Mouse (Mus musculus) neural tube, embryonic 15.5 days (tissue): ENCODE data around the gene Mfap4. TPM values are rescaled to one million over a fixed set of nuclear protein-coding genes. Genes with fewer than 3 reads are reported as not detected.

Experiments
- ATAC-seq: fragments of 200-750 bp; cut with Nextera tagmentation; 2 replicates; pipeline ENCODE4 v1.8.0; 2017; ENCODE audit warnings: mild to moderate bottlenecking, moderate TSS enrichment, moderate library complexity; ENCODE audit not compliant: low FRiP score
- H3K27ac ChIP-seq: fragments of 300-500 bp; sonication (generic); replicated peaks from 2 replicates; pipeline ENCODE4 v1.5.1; 2015; ENCODE audit warnings: mild to moderate bottlenecking, inconsistent platforms
- H3K27me3 ChIP-seq: fragments of 300-500 bp; sonication (generic); replicated peaks from 2 replicates; pipeline ENCODE4 v1.6.1; 2015; ENCODE audit warnings: inconsistent platforms
- H3K36me3 ChIP-seq: fragments of 300-500 bp; sonication (generic); 2 replicates; pipeline ENCODE4 v1.6.1; 2015; ENCODE audit warnings: inconsistent platforms
- H3K4me1 ChIP-seq: fragments of 300-500 bp; sonication (generic); 2 replicates; pipeline ENCODE4 v1.6.1; 2015; ENCODE audit warnings: inconsistent platforms
- H3K4me2 ChIP-seq: fragments of 300-500 bp; sonication (generic); 2 replicates; pipeline ENCODE4 v1.6.1; 2015; ENCODE audit warnings: inconsistent platforms, mild to moderate bottlenecking, moderate library complexity
- H3K4me3 ChIP-seq: fragments of 300-500 bp; sonication (generic); replicated peaks from 2 replicates; pipeline ENCODE4 v1.5.1; 2015; ENCODE audit warnings: mild to moderate bottlenecking, inconsistent platforms
- H3K9ac ChIP-seq: fragments of 300-500 bp; sonication (generic); replicated peaks from 2 replicates; pipeline ENCODE4 v1.6.1; 2015; ENCODE audit warnings: mild to moderate bottlenecking, inconsistent platforms
- H3K9me3 ChIP-seq: fragments of 300-500 bp; sonication (generic); replicated peaks from 2 replicates; pipeline ENCODE4 v1.6.1; 2016; ENCODE audit warnings: inconsistent platforms
- whole genome bisulfite sequencing: fragments of 180-500 bp; shearing (Covaris S2); methylation state at CpG from one replicate; pipeline ENCODE4 v1.1.7; 2015; ENCODE audit warnings: mixed read lengths; 5-methylcytosine and 5-hydroxymethylcytosine counted together
- polyA plus RNA-seq: library from polyadenylated mRNA; unstranded; fragments of >200 nt; fragmentation: Nextera tagmentation; extraction: Ambion mirVana; gene quantifications from 2 replicates; pipeline ENCODE4 v1.2.1, GENCODE M21; 2015

The Mfap4 gene
- polyA plus RNA-seq, 1 experiment from 2014 or later, result 48.3 TPM

DNA sequence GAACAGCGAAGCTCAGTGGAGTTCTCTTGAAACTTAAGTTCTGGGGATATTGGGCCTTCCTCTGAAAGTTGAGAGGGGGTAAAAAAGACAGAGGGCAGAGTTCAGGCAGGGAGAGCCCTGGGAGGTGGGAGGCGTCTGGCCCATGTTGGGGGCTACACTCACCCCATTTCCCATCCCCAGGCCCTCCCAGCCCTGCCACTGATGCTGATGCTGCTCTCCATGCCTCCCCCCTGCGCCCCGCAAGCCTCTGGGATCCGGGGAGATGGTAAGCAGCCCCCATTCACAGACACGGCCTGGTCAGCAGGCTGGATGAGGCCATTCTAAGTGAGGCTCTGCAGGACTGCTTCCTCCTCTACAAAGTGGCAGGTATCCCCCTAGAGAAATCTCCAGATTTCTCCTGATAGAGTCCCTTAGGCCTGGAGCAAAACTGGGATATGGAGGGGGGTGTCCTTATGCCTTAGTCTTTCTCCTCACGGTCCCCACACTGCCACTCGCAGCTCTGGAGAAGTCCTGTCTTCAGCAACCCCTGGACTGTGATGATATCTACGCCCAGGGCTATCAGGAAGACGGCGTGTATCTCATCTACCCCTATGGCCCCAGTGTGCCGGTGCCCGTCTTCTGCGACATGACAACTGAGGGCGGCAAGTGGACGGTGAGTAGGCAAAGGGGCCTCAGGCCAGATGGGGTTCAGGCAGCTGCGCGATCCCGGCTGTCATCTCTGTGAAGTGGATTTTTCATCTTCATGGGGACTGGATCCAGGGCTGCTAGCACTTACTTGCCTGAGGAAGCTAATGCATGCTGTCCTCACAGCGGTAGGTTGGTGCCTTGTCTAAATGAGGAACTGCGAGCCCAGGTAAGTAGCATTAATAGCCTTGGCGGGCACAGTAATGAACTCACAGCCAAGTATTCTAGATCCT is 568 bp downstream of the Mfap4 start:
- no peak overlapping the region for H3K9ac ChIP-seq

GRCm38 (mm10) chr11:61486458-61487219 is 1.4 kb downstream of the Mfap4 start:
- peak overlapping the region; percentile 4 for H3K4me2 ChIP-seq
- no peak overlapping the region; the same call in 1 of the 2 replicates for H3K27ac ChIP-seq

More for the DNA sequence above, 568 bp downstream of the Mfap4 start:
- Histone ChIP-seq H3K4me3 (no peak overlapping the region; the same call in 1 of the 2 replicates), H3K27me3 (no peaks in the 10 kb centered on the region), H3K9me3 (no peaks in the 10 kb centered on the region), H3K27ac (peak overlapping the region; percentile 77), H3K4me2 (peak overlapping the region; percentile 4), H3K4me1 (peaks cover 49% of the 10 kb centered on the region), H3K36me3 (peaks cover 34% of the 10 kb centered on the region)
- ATAC-seq, result no peak
- 47% methylated on average over 22 of the region's 22 CpGs for WGBS

DNA sequence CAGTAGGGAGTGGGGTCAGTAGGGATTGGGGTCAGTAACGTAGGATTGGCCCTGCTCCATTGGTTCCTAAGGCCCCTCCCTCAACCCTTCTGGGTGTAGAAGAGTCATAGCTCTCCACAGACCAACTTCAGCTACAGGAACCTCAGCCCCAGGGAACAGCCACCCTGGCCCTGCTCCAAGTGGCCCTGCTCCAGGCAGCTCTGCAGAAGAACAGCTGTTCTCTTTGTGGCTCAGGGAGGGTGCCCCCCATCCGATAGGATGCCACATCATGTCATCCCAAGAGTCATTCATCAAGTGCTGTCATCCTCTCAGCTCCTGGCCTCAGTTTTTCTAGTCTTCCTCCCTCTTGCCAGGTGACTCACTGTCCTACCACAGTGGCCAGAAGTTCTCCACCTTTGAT is 2.2 kb downstream of the Mfap4 start:
- Histone ChIP-seq H3K27ac (peak overlapping the region; percentile 24; the same call in 1 of the 2 replicates), H3K27me3 (no peaks in the 10 kb centered on the region), H3K9ac (no peak overlapping the region), H3K36me3 (peaks cover 44% of the 10 kb centered on the region), H3K4me1 (peaks cover 63% of the 10 kb centered on the region), H3K4me3 (no peak overlapping the region), H3K9me3 (no peaks in the 10 kb centered on the region), H3K4me2 (no peak overlapping the region)
- ATAC-seq, result 0 out of 2 replicates have a peak, but pooled peaks have one; percentile 22
- 13% methylated on average over 2 of the region's 2 CpGs for WGBS

More at GRCm38 (mm10) chr11:61486458-61487219, 1.4 kb downstream of the Mfap4 start:
- Histone ChIP-seq H3K4me3 (peak overlapping the region; percentile 13; the same call in 1 of the 2 replicates), H3K36me3 (peaks cover 42% of the 10 kb centered on the region), H3K9ac (no peak overlapping the region), H3K4me1 (peaks cover 57% of the 10 kb centered on the region), H3K27me3 (no peaks in the 10 kb centered on the region), H3K9me3 (no peaks in the 10 kb centered on the region)
- WGBS, result 91% methylated on average over 14 of the region's 14 CpGs
- ATAC-seq, result no peak

- peaks cover 68% of the 10 kb centered on the region for H3K4me1 ChIP-seq
These were observed 2.7 kb downstream of the Mfap4 start for GRCm38 (mm10) chr11:61487936-61488335.

DNA sequence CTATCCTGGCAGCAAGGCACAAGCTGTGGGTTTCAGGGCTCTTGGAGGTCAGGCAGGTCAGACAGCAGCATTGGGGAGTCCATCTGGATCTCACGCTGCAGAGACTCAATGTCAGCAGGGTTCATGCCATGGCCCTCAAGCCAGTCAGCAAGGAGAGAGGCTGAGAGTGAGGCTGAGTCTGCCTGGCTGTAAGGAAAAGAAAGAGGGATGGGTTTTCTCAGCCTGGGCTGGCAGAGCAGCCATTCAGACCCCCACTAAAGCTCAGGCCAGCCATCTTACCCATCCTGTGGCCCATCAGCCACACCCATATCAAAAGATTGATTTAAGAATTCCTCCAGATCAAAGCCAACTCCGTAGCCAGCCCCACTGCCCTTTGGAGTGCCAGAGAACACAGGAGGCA is 3.9 kb downstream of the Mfap4 start:
- Histone ChIP-seq H3K4me2 (no peak overlapping the region), H3K4me1 (peaks cover 71% of the 10 kb centered on the region), H3K4me3 (no peak overlapping the region), H3K27ac (no peak overlapping the region), H3K27me3 (no peaks in the 10 kb centered on the region), H3K36me3 (peaks cover 44% of the 10 kb centered on the region), H3K9me3 (no peaks in the 10 kb centered on the region), H3K9ac (no peak overlapping the region)
- ATAC-seq, result no peak
- 92% methylated on average over 2 of the region's 2 CpGs for WGBS

More at GRCm38 (mm10) chr11:61487936-61488335, 2.7 kb downstream of the Mfap4 start:
- WGBS, result 66% methylated on average over 7 of the region's 7 CpGs
- Histone ChIP-seq H3K9me3 (no peaks in the 10 kb centered on the region), H3K4me2 (no peak overlapping the region), H3K9ac (no peak overlapping the region), H3K27ac (peak overlapping the region; percentile 24; the same call in 1 of the 2 replicates), H3K36me3 (peaks cover 44% of the 10 kb centered on the region), H3K27me3 (no peaks in the 10 kb centered on the region), H3K4me3 (no peak overlapping the region)
- ATAC-seq, result no peak

DNA sequence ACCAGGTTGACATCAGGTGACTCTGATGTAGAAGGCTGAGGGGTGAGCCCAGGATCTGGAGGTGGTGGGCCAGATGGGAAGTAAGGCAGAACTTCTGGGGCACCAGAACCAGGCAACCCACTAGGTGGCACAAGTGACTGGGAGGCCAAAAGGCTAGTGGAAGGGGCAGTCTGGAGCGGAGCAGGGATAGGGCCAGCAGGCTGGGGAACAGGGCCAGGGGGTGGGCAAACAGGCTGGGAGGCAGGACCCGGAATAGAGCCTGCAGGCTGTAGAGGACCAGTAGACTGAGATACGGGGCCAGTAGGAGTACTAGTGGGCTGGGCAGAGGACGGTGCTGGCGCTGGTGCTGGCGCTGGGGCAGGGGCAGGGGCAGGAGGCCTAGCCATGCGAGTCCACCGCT is 4.6 kb downstream of the Mfap4 start:
- peaks cover 65% of the 10 kb centered on the region for H3K4me1 ChIP-seq
- no peaks in the 10 kb centered on the region for H3K9me3 ChIP-seq
- peaks cover 44% of the 10 kb centered on the region for H3K36me3 ChIP-seq
- no peak for ATAC-seq
- H3K9ac ChIP-seq, result no peak overlapping the region
- 96% methylated on average over 8 of the region's 8 CpGs for WGBS
- H3K27ac ChIP-seq, result no peak overlapping the region
- no peak overlapping the region for H3K4me2 ChIP-seq
- no peak overlapping the region for H3K4me3 ChIP-seq
- H3K27me3 ChIP-seq, result no peaks in the 10 kb centered on the region

DNA sequence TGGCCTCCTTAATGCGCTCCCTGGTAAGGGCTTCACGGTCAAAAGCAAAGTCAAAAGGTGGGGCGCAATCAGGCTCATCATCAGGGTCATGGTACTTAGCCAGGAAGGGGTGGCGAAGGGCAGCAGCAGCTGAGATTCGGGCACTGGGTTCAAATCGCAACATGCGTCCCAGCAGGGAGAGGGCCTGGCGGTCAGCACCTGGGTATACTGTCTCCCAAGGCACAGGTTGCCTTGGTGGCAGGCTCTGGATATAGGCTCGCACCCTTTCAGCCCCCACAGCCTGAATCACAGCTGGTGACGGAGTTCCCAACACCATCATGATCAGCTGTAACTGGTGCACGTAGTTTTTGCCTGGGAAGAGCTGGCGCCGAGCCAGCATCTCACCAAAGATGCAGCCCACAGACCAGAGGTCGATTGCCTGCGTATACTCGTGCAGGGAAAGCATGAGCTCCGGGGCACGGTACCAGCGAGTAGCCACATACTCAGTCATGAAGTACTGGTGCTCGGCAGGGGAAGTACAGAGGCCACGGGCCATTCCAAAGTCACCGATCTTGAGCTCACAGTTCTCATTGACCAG is 5.8 kb downstream of the Mfap4 start:
- Histone ChIP-seq H3K4me1 (peaks cover 58% of the 10 kb centered on the region), H3K9me3 (no peaks in the 10 kb centered on the region), H3K9ac (no peak overlapping the region), H3K27ac (no peak overlapping the region), H3K36me3 (peaks cover 44% of the 10 kb centered on the region), H3K4me3 (no peak overlapping the region), H3K27me3 (no peaks in the 10 kb centered on the region), H3K4me2 (no peak overlapping the region)
- 86% methylated on average over 22 of the region's 22 CpGs for WGBS
- no peak for ATAC-seq

DNA sequence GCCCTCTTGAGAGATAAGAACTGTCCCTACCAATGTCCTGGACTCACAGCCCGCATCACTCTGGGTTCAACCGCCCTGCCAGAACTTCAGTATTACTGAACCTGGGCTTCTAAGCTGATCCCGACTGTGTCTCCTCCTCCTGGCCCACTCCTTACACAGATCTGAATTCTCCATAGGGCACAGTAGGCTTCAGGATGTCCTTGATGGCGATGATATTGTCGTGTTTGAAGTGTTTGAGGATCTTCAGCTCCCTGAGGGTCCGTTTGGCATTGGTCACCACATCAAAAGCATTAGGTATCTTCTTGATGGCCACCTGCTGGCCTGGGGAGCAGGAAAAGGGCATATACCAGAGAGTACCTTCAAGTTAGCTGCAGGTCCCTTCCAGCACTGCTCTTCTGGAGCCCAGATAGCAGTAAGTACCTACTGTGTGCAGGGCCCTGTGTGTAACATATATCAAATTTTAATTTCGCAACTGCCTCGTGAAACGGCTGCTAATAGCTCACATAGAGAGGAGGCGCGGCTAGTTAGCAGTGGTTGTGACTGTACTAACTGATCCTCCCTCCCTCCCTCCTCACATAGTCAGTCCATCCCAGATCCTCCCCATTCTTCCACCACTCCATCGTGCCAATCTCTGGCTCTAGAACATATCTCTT is 7.6 kb downstream of the Mfap4 start:
- peak overlapping the region; percentile 92 for H3K9ac ChIP-seq
- H3K36me3 ChIP-seq, result peaks cover 39% of the 10 kb centered on the region
- peak overlapping the region; percentile 94; the same call in 1 of the 2 replicates for H3K27ac ChIP-seq
- 71% methylated on average over 12 of the region's 12 CpGs for WGBS
- no peaks in the 10 kb centered on the region for H3K9me3 ChIP-seq
- peaks cover 49% of the 10 kb centered on the region for H3K4me1 ChIP-seq
- peak overlapping the region; percentile 70 for H3K4me2 ChIP-seq
- peak overlapping the region; percentile 92 for H3K4me3 ChIP-seq
- no peak for ATAC-seq
- H3K27me3 ChIP-seq, result no peaks in the 10 kb centered on the region

DNA sequence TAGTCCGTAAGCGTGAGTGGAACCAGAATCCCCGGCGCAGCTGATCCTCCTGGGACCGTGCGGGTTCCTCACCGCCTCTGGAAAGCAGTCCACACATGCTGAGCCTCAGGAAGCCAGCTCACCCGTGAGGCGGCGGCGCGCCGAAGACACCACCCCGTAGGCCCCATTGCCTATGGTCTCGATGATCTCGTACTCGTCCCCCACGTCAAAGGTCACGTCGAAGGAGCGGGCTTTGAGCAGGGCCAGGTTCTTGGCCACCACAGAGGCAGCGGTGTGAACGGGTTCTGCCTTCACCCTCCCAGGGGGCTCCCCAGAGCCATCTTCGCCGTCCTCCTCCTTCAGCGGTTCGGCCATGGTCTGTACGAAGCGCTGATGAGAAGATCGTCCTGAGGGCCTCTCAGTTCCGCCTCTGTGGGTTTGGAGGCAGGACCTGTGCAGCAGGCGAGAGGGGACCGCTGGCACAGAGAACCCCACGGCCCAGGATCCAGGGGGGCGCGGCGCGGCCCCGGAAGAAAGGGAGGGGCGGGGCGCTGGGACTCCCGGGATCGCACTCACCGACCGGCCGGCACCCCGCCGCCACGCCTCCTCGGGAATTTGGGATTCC is 8.4 kb downstream of the Mfap4 start:
- H3K4me2 ChIP-seq, result peak overlapping the region; percentile 70
- ATAC-seq, result peak; percentile 68
- WGBS, result under 1% methylated on average over 48 of the region's 50 CpGs
- no peaks in the 10 kb centered on the region for H3K27me3 ChIP-seq
- no peaks in the 10 kb centered on the region for H3K9me3 ChIP-seq
- H3K4me3 ChIP-seq, result peak overlapping the region; percentile 92
- peaks cover 47% of the 10 kb centered on the region for H3K4me1 ChIP-seq
- H3K36me3 ChIP-seq, result peaks cover 32% of the 10 kb centered on the region
- H3K9ac ChIP-seq, result peak overlapping the region; percentile 92
- peak overlapping the region; percentile 94 for H3K27ac ChIP-seq

GRCm38 (mm10) chr11:61494129-61494997 is 9.1 kb downstream of the Mfap4 start, which contains the start of gene Mapk7:
TSS of gene Mapk7 (minus strand) at chr11:61494406.
- H3K4me1 ChIP-seq, result peaks cover 42% of the 10 kb centered on the region
- H3K9me3 ChIP-seq, result no peaks in the 10 kb centered on the region
- peak; percentile 98 for ATAC-seq
- peak within 1 kb of the TSS; percentile 92 for H3K9ac ChIP-seq
- WGBS, result under 1% methylated on average over 59 of the region's 62 CpGs
- H3K27me3 ChIP-seq, result no peaks in the 10 kb centered on the region
- H3K4me2 ChIP-seq, result peak within 1 kb of the TSS; percentile 70
- H3K36me3 ChIP-seq, result peaks cover 25% of the 10 kb centered on the region
- peak within 1 kb of the TSS; percentile 94 for H3K27ac ChIP-seq
- peak within 1 kb of the TSS; percentile 92 for H3K4me3 ChIP-seq
